Mouse (Mus musculus) lung, postnatal 14 days (tissue): ENCODE measurements around the gene Mipep.

Experiments used
- DNase-seq: peaks from one replicate; pipeline ENCODE4 v3.0.0; 2021

Mipep gene

GRCm38 (mm10) chr14:60757722-60758121 lies 26.7 kb upstream of the Mipep start:
- DNase-seq: no peak

- DNase-seq: no peak
These were observed 25.3 kb upstream of the Mipep start for GRCm38 (mm10) chr14:60759097-60759496.

GRCm38 (mm10) chr14:60761801-60762200 lies 22.6 kb upstream of the Mipep start:
- no peak for DNase-seq

GRCm38 (mm10) chr14:60762754-60763153 lies 21.6 kb upstream of the Mipep start:
- DNase-seq: no peak

- DNase-seq: no peak
These were observed 20.6 kb upstream of the Mipep start for GRCm38 (mm10) chr14:60763746-60764145.

GRCm38 (mm10) chr14:60764526-60764925 lies 19.8 kb upstream of the Mipep start:
- DNase-seq: no peak

GRCm38 (mm10) chr14:60765025-60765424 lies 19.3 kb upstream of the Mipep start:
- DNase-seq: no peak

GRCm38 (mm10) chr14:60767884-60768283 lies 16.5 kb upstream of the Mipep start, which contains the start of gene C1qtnf9:
C1qtnf9 (plus strand) TSS chr14:60768134.
- DNase-seq: no peak

- no peak for DNase-seq
These were observed 15.0 kb upstream of the Mipep start for GRCm38 (mm10) chr14:60769340-60769739.

- DNase-seq: no peak
These were observed 13.8 kb upstream of the Mipep start for GRCm38 (mm10) chr14:60770594-60770993.

GRCm38 (mm10) chr14:60771057-60771456 lies 13.3 kb upstream of the Mipep start:
- peak; percentile 82 for DNase-seq

- DNase-seq: no peak
These were observed 10.9 kb upstream of the Mipep start for GRCm38 (mm10) chr14:60773476-60773875.

GRCm38 (mm10) chr14:60776521-60776920 lies 7.9 kb upstream of the Mipep start:
- no peak for DNase-seq

- no peak for DNase-seq
These were observed 6.9 kb upstream of the Mipep start for GRCm38 (mm10) chr14:60777485-60777919.

- no peak for DNase-seq
These were observed 5.2 kb upstream of the Mipep start for GRCm38 (mm10) chr14:60779198-60779597.

GRCm38 (mm10) chr14:60782121-60782656 lies 2.2 kb upstream of the Mipep start:
- no peak for DNase-seq

- no peak for DNase-seq
These were observed 1.2 kb upstream of the Mipep start for GRCm38 (mm10) chr14:60783196-60783595.

GRCm38 (mm10) chr14:60790103-60790502 lies 5.7 kb downstream of the Mipep start:
- peak; percentile 77 for DNase-seq

- DNase-seq: no peak
These were observed 12.4 kb downstream of the Mipep start for GRCm38 (mm10) chr14:60796600-60797322.

- DNase-seq: no peak
These were observed 13.2 kb downstream of the Mipep start for GRCm38 (mm10) chr14:60797596-60797995.

- DNase-seq: no peak
These were observed 14.3 kb downstream of the Mipep start for GRCm38 (mm10) chr14:60798721-60799120.

- peak; percentile 25 for DNase-seq
These were observed 15.7 kb downstream of the Mipep start for GRCm38 (mm10) chr14:60799762-60800728.

GRCm38 (mm10) chr14:60802026-60802425 lies 17.7 kb downstream of the Mipep start:
- no peak for DNase-seq
